Mouse (Mus musculus): ENCODE data around the gene Entpd1. TPM values are rescaled to one million over a fixed set of nuclear protein-coding genes. Genes with fewer than 3 reads are reported as not detected.

Entpd1 gene
- polyA plus RNA-seq, 1 experiment from 2014 or later: 5.7 TPM

DNA sequence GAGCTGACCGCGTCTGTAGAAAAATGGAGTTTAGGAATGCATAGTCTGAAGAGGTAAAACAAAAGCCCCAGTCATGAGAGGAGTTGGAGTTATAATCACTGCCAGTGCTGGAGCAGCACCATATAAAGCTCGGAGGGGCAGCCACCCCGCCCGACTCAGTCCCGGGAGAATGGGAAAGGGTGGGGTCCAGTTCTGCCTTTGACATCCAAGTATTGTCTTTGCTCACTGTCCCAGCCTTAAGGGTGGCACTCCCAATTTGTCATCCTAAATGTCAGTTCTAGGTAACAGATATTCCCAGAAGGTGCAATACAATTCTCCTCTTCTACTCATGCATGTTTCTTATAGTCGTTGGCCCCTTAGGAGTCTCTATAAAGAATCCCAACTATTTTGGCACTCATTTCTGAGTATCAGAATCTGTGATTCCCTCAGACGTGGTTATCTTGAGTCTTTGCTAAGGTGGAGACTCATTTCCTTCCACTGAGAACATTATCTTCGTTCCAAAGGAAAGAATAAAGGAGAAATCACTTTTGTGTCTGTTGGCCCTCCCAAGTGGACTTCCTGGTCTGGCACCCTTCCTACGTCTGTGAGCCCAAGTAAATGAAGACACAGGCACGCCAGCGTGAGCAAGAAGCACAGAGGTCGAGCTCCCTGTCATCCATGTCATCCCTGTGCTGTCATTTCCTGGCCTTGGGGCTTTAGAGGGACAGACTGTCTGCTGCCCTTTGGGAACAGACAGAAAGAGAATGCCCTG, 86.1 kb downstream of the Entpd1 start:
- no peaks in the 10 kb centered on the region for H3K9me3 ChIP-seq (ENCODE audit: low read length)
- DNase-seq: no peak
- 63% methylated on average over 13 of the region's 13 CpGs for WGBS (ENCODE audit: insufficient replicate concordance)
- H3K36me3 ChIP-seq (replicated peaks; ENCODE audit: insufficient read depth, low read length): no peaks in the 10 kb centered on the region
- H3K27ac ChIP-seq (ENCODE audit: low read depth): no peak overlapping the region
- TF ChIP-seq CTCF (IDR thresholded peaks at IDR 0.05; ENCODE audit: low read depth): no peak
- no peak for TF ChIP-seq EP300 (IDR thresholded peaks at IDR 0.05; ENCODE audit: low read depth)
- no peak for ATAC-seq
- no peak overlapping the region for H3K9ac ChIP-seq (replicated peaks)
- H3K4me1 ChIP-seq (ENCODE audit: insufficient read depth): peaks cover 5% of the 10 kb centered on the region
- no peak overlapping the region for H3K4me3 ChIP-seq (ENCODE audit: low read depth, low read length)
- no peaks in the 10 kb centered on the region for H3K27me3 ChIP-seq (ENCODE audit: insufficient read depth, low read length)
- H3K4me2 ChIP-seq (ENCODE audit: low read depth, low read length): no peak overlapping the region

DNA sequence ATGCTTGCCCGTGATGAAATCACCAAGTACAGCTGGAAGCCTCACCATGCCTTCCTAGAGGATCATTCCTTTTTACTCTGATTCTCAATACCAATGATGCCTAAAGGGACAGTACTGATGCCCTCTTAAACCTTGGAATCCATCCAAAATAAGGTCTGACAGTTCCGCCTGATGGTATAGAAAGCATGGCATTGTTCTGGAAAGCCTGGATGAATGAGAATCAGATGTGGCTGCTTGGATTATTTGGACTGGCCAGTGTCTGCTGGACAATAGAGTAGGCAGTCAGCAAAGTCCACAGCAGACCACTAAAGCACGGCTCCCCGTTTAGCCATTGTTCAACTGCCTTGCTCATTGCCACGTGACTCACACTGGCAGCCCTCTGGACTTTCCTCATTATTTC, 87.7 kb downstream of the Entpd1 start:
- H3K27ac ChIP-seq (ENCODE audit: low read depth): no peak overlapping the region
- DNase-seq: no peak
- no peak overlapping the region for H3K9ac ChIP-seq (replicated peaks)
- no peak for TF ChIP-seq CTCF (IDR thresholded peaks at IDR 0.05; ENCODE audit: low read depth)
- no peak for TF ChIP-seq EP300 (IDR thresholded peaks at IDR 0.05; ENCODE audit: low read depth)
- ATAC-seq: no peak
- H3K9me3 ChIP-seq (ENCODE audit: low read length): no peaks in the 10 kb centered on the region
- H3K4me2 ChIP-seq (ENCODE audit: low read depth, low read length): no peak overlapping the region
- H3K4me3 ChIP-seq (ENCODE audit: low read depth, low read length): no peak overlapping the region
- no peaks in the 10 kb centered on the region for H3K27me3 ChIP-seq (ENCODE audit: insufficient read depth, low read length)
- H3K36me3 ChIP-seq (replicated peaks; ENCODE audit: insufficient read depth, low read length): no peaks in the 10 kb centered on the region
- 84% methylated on average over 5 of the region's 5 CpGs for WGBS (ENCODE audit: insufficient replicate concordance)
- H3K4me1 ChIP-seq (ENCODE audit: insufficient read depth): peaks cover 5% of the 10 kb centered on the region

DNA sequence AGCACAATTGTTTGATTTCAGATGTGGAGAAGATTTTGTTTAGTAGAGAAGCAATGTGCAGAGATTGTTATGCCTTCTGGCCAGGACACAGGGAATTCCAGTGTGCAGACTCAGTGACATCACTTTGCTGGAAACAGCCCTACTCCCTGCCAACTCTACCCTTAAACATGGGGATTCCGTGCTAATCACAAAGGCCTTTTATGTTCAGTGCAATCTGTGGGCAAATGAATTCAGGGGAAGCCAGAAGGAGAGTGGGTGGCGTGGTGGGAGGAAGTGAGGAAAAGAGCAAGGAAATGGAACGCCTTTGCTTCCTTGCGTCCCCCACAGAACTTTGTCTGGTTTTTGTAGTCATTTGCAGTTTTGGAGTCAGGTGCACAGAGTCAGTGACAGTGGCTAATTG, 90.2 kb downstream of the Entpd1 start:
- Histone ChIP-seq H3K9ac (replicated peaks) (no peak overlapping the region), H3K4me2 (ENCODE audit: low read depth, low read length) (no peak overlapping the region), H3K4me3 (ENCODE audit: low read depth, low read length) (no peak overlapping the region), H3K9me3 (ENCODE audit: low read length) (no peaks in the 10 kb centered on the region), H3K4me1 (ENCODE audit: insufficient read depth) (peaks cover 5% of the 10 kb centered on the region), H3K27ac (ENCODE audit: low read depth) (no peak overlapping the region), H3K27me3 (ENCODE audit: insufficient read depth, low read length) (no peaks in the 10 kb centered on the region), H3K36me3 (replicated peaks; ENCODE audit: insufficient read depth, low read length) (no peaks in the 10 kb centered on the region)
- 48% methylated on average over 4 of the region's 4 CpGs for WGBS (ENCODE audit: insufficient replicate concordance)
- DNase-seq: no peak
- TF ChIP-seq EP300 (IDR thresholded peaks at IDR 0.05; ENCODE audit: low read depth) (no peak), CTCF (IDR thresholded peaks at IDR 0.05; ENCODE audit: low read depth) (no peak)
- ATAC-seq: no peak

DNA sequence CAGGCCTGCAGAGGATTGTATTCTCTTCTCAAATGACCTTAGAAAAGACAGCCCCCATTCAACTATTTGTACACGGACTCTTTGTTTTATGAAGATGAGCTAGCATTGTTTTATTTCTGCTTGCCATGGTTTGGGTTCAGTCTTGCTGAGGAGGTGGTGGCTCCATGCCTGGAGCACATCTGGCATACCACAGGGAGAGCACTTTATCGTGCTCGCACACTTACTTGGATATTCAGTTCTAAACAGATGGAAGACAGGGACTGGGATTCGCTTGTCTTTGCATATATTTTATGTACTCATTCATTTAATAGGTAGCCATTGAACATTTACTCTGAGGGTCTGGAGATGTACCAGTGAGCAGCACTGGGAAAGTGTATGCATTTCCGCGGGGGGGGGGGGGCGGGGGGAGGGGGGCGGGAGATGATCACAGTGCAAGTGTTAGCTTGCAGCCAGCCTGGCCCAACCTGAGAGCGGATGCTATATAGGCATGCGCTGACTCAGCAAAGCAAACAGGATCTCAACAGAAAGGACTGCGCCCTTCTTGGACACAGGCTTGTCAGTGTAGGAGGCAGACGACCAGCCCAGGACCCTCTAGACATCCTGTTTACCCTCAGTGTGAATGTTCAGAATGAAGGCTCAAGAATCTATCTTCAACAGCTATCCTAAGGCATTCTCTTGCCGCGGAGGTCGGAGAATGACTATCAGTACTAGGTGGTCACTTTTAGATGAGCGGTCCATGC, 100.9 kb downstream of the Entpd1 start:
- ATAC-seq (no peak), DNase-seq (no peak)
- no peak for TF ChIP-seq CTCF (IDR thresholded peaks at IDR 0.05; ENCODE audit: low read depth)
- no peak for TF ChIP-seq EP300 (IDR thresholded peaks at IDR 0.05; ENCODE audit: low read depth)
- Histone ChIP-seq H3K27ac (ENCODE audit: low read depth) (no peak overlapping the region), H3K27me3 (ENCODE audit: insufficient read depth, low read length) (no peaks in the 10 kb centered on the region), H3K9me3 (ENCODE audit: low read length) (no peaks in the 10 kb centered on the region), H3K4me2 (ENCODE audit: low read depth, low read length) (no peak overlapping the region), H3K4me3 (ENCODE audit: low read depth, low read length) (no peak overlapping the region), H3K9ac (replicated peaks) (no peak overlapping the region), H3K4me1 (ENCODE audit: insufficient read depth) (no peaks in the 10 kb centered on the region), H3K36me3 (replicated peaks; ENCODE audit: insufficient read depth, low read length) (no peaks in the 10 kb centered on the region)
- 76% methylated on average over 14 of the region's 16 CpGs for WGBS (ENCODE audit: insufficient replicate concordance)

DNA sequence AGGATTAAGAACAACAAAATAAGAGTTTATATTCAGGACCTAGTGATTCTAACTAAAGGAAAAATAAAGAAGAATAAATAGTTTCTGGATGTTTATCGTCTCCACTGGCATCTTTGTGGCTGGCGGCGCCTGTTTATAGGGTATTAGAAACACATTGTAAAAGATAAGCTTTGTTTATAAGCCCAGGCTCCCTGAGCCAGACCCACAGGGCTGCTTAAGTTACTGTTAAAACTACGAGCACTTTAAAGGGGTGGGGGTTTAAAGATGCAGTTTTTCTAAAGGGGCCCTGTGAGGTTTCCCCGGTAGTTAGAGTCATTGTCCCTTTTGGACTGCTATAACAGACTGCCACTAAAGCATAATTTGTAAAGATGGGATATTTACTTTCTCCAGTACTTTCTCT, 102.5 kb downstream of the Entpd1 start:
- no peak overlapping the region for H3K27ac ChIP-seq (ENCODE audit: low read depth)
- WGBS (ENCODE audit: insufficient replicate concordance): 79% methylated on average over 5 of the region's 5 CpGs

DNA sequence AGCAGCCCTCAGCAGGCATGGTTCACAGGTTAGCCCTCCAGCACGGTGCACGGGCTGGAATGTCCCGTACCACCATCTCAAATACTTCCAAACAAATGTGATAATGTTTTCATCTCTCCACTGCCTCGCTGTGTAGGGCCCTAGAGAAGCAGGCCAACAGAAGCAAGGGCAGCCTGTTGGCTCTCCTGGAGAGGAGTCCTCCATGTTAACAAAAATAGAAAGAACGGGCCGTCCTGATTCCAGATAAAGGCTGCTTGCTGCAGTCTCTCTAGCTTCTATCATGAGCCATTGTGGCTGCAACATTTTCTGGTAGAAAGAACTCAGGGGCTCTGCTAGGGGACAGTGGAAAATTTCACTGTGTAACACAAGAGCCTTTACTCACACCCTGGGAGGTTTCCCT, 104.8 kb downstream of the Entpd1 start:
- H3K4me3 ChIP-seq (ENCODE audit: low read depth, low read length): no peak overlapping the region
- 66% methylated on average over 6 of the region's 6 CpGs for WGBS (ENCODE audit: insufficient replicate concordance)
- no peaks in the 10 kb centered on the region for H3K27me3 ChIP-seq (ENCODE audit: insufficient read depth, low read length)
- no peak overlapping the region for H3K4me2 ChIP-seq (ENCODE audit: low read depth, low read length)
- TF ChIP-seq CTCF (IDR thresholded peaks at IDR 0.05; ENCODE audit: low read depth): no peak
- no peak for TF ChIP-seq EP300 (IDR thresholded peaks at IDR 0.05; ENCODE audit: low read depth)
- no peaks in the 10 kb centered on the region for H3K4me1 ChIP-seq (ENCODE audit: insufficient read depth)
- DNase-seq: no peak
- H3K27ac ChIP-seq (ENCODE audit: low read depth): no peak overlapping the region
- H3K9me3 ChIP-seq (ENCODE audit: low read length): no peaks in the 10 kb centered on the region
- H3K36me3 ChIP-seq (replicated peaks; ENCODE audit: insufficient read depth, low read length): no peaks in the 10 kb centered on the region
- no peak overlapping the region for H3K9ac ChIP-seq (replicated peaks)
- no peak for ATAC-seq

More for the DNA sequence above, 102.5 kb downstream of the Entpd1 start:
- Histone ChIP-seq H3K9me3 (ENCODE audit: low read length) (no peaks in the 10 kb centered on the region), H3K4me2 (ENCODE audit: low read depth, low read length) (no peak overlapping the region), H3K27me3 (ENCODE audit: insufficient read depth, low read length) (no peaks in the 10 kb centered on the region), H3K9ac (replicated peaks) (no peak overlapping the region), H3K36me3 (replicated peaks; ENCODE audit: insufficient read depth, low read length) (no peaks in the 10 kb centered on the region), H3K4me1 (ENCODE audit: insufficient read depth) (no peaks in the 10 kb centered on the region), H3K4me3 (ENCODE audit: low read depth, low read length) (no peak overlapping the region)
- ATAC-seq: no peak
- TF ChIP-seq CTCF (IDR thresholded peaks at IDR 0.05; ENCODE audit: low read depth): no peak
- TF ChIP-seq EP300 (IDR thresholded peaks at IDR 0.05; ENCODE audit: low read depth): no peak
- DNase-seq: no peak

Measured in liver, postnatal 0 days (tissue).